Mouse (Mus musculus) retina, postnatal 1 day (tissue): Measurements from ENCODE around the gene Acox3.

Experiments
- DNase-seq: peaks from one replicate; pipeline ENCODE4 v3.0.0-alpha.2; 2012

Acox3 gene

DNA sequence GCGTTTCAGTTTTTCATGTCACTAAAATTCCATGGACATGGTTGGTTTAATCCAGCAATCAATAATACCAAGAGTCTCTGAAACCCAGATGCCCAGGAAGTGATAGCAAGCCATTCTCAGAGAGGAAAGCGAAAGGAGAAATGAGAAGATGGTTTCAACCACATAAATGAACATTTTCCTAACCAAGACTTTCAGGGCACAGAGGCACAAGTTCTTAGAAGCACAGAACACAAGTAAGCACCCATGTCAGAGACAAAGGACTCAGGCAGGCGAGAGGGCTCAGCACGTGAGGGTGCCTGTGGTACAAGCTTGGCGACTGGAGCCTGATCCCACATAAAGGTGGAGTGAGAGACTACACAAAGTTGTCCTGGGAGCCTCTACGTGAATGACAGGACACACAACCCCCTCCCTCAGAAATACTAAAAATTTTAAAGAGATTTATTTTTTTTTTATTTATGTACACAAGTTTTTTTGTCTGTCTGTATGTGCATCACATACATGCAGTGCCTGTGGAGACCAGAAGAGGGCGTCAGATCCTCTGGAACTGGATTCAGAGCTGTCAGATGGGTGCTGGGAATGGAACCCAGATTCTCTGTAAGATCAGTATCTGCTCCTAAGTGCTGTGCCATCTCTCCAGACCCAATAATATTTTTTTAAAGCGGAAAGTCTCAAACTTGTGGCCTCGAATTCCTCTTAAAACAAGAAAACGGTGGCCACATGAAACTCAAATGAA lies 73.1 kb downstream of the Acox3 start:
- DNase-seq = no peak

DNA sequence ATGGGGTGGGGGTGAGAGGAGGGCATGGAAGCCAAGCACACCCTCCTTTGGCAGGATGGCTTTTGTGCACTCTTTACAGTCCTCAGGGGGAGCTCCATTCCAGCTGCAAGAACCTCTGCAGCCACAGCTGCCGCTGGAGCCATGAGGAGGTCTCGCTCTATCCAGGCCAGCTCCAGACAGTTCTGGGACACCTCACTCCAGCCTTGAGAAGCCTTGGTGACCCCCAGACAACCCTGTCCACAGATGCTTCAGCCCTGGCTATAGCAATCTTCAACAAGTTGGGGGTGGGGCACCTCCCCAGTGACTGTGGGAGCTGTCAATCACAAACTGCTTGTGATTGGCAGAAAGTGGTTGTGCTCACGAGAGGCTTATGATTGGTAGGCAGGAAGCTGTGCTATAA lies 76.7 kb downstream of the Acox3 start:
- no peak for DNase-seq

DNA sequence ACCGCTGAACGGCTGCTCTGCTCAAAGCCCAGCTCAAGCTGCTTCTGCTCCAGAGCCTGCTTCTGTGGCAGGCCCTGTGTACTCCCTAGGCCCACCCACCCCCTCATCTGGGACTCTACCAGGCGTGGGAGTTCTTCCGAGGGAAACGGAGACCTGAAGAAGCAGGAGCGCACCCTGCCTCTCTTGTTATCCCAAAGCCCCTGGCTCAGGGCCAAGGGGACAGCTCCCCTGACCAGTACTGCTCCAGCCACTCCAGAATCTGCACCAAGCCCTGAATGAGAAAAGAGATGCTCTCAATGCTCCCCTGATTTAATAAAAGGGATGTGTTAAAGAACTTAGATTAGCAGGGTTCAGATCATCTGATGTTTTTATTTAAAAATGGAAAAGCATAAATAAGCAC lies 78.4 kb downstream of the Acox3 start:
- DNase-seq = no peak

DNA sequence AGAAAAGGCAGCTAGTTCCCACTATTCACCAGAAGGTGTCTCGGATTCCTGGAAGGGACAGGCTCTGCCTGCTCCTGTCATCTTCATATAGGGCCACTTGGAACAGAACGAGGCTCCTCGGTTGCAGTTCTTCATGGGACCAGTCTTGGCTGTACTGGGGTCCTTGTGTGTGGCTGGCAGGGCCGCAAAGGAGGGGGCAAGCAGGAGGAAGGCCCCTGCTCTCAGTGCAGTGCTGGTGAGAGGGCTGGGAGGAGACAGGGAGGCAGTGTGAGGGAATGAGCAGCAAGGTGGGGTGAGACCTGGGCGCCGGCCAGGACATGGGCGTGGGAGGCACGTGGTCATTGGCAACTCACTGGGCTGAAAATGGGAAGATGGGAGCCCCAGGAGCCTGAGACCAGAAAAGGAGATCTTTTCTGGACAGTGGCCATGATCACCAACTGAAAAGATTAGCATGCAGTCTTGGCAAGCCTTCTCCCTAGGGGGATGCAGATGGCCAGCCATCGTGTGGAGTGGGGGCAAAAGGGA lies 79.2 kb downstream of the Acox3 start:
- no peak for DNase-seq
